Mouse (Mus musculus): ENCODE results near the gene Igll1.
"Not testable (repeated sequence)": the region's sequence is repeated elsewhere in the genome, so short reads cannot be mapped to it uniquely, and the experiment has no call there.

The Igll1 gene

DNA sequence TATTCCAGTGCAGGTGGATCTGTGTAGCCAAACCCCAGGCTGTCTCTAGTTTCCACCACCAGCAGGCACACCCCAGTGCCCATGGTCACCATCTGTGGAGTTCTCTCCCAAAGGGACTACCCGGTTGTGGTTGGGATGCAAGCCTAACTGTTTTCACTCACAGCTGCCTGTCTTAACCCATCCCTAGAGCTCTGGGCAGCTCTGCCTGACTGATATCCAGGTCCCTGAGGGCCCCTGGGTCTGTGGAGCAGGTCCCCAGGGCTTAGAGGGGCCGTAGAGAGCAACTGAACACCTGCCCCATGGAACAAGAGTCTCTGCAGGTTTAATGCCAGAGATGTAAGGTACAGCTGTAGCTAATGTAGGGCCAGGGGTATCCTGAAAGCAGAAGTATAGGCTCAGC, at the start of gene Igll1:
Gene Igll1, minus strand, starts transcription at position 8 of the 400 bp plus-strand sequence.
- DNase-seq, result no peak

DNA sequence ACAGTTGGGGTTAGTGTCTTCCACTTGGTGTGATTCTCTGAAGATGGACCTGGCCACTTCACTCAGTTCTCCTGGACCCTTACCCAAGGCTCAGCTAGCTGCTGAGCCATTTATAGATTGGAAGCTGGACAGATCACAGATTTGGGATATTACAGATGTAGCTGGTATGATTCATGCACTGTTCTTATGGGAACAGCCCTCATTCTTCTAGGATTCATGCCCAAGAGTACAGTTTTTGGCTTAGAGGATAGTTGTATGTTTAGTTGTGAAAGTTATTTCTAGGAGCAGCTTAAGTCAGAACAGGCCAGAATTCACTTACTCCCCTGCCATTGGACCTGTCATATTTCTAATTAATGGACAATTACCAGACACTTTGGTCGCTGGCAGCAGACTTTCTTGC, 49.7 kb upstream of the Igll1 start:
- no peak for DNase-seq

DNA sequence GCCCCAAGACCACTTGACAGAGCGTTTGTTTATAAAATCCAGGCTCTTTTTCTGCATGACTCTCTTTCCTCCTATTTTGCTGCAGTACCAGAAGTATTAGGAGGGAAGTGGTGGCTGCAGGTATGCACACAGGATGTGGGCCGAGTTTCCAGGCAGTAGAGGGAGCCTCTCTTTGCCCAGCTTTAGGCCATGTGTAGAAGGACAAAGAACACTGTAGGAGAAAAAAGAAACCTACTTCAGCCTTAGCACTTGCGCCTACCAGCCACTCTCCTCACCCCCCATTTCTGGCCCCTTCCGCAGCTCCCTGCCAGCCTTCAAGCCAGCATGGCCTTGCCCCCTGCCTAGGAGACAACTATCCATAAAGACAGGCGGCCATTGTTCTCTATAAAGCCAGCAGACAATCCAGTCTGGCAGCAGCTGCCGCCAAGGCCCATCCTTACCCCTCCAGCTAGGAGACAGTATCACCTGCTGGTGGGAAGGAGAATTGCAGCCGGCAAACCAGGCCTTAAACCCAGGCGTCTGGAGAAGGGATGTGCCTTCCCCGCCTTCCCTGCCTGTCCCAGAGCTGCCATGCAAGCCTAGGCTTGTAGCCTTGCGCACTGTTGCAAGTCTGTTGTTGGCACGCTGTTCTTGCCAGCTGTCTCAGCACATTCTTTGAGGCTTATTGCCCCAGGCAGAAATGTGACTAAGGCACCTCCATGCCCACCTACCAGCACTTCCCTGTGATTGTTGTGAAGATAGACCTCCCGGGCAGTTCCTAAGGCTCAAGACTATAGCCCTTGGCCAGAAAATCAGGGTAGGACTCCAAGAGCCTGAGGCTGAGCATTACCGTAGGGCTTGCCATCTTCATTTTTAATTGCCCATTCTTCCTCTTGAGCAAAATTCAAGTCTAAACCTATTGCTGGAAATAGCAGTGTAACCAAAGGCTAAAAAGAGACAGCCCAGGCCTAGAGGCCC, 48.1 kb upstream of the Igll1 start:
- peak; percentile 66 for DNase-seq

DNA sequence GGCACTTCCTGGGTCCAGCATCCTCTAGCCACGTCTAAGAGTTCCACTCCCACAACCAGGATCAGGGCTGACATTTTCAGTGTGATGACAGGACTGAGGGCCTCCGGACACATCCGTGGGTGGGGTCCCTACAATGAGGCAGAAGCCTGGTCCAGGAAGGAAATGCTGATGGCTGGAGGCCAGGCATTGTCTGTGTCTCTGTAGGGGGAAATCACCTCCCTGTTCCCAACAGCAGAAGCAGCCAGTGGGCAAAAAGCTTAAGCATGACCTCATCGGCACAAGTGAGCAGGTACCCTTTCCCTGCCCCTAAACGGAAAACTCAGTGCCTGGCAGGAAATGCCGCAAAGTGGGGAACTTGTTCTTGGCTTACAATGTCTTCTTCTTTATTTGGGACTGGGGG, 44.0 kb upstream of the Igll1 start:
- DNase-seq, result no peak

DNA sequence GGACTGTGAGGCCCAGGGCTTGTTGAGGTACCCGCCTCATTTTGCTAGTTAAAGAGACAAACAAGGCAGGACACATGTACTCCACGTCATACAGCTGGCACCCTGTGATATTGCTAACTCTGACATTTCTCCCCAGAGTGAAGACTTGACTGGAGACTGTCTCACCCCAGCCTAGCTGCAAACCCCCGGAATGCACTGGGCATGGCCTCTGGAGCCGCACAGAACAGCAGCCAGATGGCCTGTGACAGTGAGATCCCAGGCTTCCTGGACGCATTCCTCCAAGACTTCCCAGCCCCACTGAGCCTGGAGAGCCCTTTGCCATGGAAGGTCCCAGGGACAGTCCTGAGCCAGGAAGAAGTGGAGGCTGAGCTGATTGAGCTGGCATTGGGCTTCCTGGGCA, 39.4 kb upstream of the Igll1 start:
- DNase-seq, result no peak

DNA sequence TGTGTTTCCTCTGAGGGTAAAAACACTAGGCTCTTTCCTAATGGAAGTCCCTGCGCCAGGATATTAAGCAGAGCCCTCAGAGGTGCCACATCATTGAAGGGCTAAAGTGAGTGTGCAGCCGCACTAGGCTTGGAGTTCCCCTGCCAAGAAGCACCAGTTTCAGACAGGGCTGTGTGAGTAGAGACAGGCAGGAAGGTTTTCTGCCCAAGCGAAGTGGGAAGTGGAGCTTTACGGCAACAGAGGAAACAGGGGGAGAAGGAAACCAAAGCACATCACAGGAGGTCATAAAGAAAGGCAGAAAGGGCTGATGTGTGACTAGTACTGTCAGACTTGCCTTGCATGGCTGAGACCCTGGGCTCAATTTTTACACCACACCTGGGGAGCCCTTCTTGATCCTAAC, 38.5 kb upstream of the Igll1 start:
- no peak for DNase-seq

DNA sequence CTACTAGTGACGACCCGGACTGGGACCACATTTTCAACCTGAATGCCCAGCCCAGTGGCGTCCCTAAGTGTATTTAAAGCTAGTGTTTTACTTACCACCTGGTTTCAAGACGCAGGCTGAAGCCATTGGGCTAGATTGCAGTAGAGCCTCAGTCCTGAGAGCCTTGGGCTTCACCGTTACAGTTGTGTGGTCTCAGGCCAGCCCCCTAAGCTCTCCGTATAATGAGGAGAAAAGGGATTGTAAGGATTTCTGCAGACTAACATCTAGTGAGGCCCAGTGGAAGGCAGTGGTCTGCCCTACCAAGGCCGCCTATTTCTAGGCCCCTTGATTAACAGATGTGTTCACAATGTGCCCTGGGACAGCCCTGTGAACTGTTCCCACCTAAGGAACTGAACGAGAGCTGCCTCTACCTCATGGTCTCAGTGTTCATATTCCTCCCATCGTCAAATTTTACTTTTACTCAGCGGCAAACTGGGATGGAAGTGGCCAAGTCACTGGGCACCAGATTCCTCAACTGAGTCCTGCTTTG, 33.3 kb upstream of the Igll1 start:
- DNase-seq, result no peak

DNA sequence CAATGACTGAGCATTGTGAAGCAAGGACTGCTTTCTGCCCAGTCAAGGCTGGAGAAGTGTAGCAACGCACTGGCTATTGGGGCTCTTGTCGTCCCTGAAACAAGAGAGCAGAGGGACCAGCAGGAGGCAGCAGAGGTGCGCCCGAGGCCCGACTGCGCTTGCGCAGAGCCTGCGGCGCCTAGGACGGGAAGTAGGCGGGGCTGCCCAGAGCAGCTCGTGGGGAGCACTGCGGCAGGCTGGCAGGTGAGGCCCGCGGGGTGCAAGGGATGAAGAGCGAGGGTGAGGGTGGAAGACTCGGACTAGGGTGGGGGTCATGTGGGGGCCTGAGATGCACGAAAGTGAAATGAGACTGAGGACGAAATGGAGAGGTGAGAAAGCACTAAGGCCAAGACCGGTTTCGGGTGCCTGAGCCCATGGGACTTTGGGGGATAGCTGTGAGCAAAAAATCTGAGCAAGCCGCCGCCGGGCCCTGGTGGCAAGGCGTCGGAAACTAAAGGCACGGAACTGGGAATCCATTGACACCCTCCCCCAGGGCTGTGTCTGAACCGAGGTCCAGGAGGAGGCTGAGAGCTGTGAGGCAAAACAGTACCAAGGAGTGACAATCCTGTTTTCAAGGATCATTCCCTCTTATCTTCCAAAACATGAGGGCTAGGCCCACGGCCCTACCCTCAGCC, 32.7 kb upstream of the Igll1 start, which contains the start of gene Ppm1f:
Gene Ppm1f, plus strand, starts transcription at position 88 of the 674 bp plus-strand sequence.
- DNase-seq, result peak; percentile 97

DNA sequence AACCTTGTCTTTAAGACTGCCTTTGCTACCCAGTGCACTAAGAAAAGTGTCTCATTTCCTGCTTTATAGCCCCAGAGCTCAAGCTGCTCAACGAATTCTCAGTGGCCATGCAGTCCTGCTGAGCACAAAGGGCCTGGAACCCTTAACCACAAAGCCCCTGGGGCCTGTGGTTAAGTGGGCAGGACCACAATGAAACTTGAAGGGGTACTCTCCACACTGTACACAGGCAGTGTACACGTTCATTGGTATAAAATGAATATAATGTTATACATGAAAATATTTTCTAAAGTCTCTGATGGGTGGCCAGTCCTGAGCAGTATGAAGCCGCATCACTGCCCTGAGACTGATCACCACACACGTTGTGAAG, 32.2 kb upstream of the Igll1 start:
- DNase-seq, result no peak

DNA sequence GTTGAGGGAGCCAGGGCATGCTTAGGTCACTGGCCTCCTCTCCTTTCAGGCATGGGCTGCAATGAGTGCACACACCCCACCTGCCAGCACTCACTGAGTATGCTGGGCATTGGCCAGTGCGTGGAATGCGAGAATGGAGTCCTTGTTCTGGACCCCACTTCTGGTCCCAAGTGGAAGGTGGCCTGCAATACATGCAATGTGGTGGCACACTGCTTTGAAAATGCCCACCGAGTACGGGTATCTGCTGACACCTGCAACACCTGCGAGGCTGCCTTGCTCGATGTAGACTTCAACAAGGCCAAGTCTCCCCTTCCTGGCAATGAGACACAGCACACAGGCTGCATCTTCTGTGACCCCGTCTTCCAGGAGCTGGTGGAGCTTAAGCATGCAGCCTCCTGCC, 28.6 kb upstream of the Igll1 start:
- no peak for DNase-seq

DNA sequence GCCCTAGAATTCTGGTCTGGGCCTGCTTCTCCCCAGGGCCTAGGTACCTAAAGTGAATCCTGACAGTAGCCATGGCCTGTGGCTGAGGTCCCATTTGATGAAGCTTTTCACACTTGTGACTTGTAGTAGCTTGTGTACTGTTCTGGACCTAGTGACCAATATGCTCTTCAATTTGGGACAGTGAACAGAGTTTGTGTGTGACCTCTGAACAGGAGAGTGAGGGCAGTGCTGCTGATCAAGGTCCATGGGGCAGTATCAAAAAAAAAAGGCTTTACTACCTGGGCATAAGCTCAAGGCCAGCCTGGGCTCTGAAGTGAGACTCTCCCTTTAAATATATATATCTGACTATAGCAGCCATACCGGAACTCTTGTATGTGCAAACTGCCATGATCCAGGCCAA, 24.6 kb upstream of the Igll1 start:
- DNase-seq, result no peak

DNA sequence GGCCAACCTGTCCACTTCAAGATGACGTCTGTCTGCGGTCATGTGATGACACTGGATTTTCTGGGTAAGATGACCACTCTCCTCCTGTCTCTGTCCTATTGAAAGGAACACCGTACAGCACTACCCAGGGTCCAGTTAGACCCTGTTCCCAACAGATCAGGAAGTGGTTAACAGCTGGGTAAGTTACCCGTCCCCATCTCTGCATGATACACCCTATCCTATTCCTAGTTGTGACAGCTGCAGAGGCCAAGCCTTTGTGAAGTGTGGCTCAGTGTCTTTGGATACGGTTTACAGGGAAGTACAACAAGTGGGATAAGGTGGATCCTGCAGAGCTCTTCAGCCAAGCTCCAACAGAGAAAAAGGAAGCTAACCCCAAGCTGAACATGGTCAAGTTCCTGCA, 15.2 kb upstream of the Igll1 start:
- no peak for DNase-seq

DNA sequence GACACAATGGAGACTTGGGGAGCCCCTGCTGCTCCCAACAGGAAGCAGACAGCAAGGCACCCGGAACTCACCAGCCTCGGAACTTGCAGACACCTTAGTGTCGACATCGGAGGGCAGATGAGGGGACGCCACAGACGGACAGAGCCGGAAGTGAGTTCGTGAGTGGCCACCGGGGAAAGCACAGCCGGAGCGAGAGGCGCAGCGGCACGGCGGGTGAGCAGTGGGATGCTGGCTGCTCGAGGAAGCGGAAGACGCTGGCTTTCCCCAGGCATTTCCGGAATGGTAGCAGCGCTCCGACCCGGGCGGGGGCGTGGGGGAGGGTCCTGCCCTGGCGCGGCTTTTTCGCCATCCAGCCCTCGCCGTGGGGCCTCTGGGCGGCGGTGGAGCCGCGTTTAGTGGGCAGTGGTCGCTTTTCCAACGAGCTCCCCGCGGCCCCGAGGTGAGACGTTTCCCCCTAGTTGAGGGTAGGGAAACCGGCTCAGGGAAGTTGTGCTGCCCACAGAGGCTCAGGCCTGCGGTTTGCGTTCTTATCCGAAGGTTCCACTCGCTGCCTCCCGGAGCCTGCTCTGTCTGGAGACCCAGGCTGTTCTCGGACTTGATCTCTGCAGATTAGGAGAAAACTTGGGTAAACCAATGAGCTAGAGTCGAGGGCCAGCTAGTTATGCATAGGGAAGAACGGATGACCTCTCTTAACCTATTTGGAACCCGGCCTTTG, 7.0 kb upstream of the Igll1 start, which contains the start of the genes Top3b and Vpreb1:
Gene Top3b, plus strand, starts transcription at position 120 of the 715 bp plus-strand sequence.
Gene Vpreb1, minus strand, starts transcription at position 227 of the 715 bp plus-strand sequence.
- DNase-seq, result peak; percentile 87

DNA sequence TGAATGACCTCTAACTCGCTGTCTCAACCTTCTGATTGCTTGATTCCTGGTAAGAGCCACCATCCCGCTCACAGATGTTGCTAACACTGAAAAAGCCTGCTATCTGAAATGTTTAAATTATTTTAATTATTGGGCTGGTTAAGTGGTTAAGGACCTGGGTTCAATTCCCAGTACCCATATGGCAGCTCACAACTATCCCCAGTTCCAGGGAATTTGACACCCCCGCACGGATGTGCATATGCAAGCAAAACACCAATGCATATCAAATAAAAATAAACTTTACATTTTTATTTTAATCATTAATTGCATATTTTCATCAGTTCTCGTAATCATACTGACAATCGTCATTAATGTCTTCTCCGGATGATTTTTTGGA, 6.4 kb upstream of the Igll1 start:
- no peak for DNase-seq

DNA sequence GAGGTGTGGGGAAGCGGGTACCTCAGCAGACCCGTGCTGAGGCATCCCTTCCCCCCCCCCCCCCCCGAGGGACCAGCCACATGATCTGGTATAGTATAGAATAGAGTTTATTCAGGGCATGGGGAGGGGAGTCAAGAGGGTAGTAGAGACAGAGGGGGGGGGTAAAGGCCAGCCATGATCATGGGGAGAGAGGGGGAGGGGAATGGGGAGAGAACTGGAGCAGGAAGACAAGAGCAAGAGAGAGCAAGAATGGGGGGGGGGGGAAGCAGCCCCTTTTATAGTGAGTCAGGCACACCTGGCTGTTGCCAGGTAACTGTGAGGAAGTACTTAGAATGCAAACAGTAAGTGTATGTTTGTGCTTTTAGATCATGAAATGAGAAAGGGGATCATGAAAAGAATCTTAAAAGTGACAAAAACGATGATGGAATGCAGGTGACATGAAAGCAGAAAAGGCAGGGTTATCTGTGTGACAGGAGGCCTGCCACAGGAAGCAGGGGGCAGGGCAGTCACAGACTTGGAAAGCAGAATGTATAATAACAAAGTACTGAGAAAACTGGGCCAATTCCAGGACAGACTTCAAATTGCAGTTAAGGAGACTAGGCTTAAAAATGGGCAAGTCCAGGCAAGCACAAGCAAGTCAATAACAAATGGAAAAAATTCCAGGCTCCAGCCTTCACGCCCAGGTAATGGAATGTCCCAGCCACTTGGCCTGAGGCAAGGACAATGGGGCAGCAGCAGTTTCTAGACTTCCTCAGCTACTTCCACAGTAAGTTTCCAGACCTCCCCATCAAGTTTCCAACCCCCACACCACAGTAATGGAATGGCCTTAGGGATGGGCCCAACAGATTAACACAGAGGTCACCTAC, 2.1 kb upstream of the Igll1 start:
- DNase-seq, result no peak

DNA sequence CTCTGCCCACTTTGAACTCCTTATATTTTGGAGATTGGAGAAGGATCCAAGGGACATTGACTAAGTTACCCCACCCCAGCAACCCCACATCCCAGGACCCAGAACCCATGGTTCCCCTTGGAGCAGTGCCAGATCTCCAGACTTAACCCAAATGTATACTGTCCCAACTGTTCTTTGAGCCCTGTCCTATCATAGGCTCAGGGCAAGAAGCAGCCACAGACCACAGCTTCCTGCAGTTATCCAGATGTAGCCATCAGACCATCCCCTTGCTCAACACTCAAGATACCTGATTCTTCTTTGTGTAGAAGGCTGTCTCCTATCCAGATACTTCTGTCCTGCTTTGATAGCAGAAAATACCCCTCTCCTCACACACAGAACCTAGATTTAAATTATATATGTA, 1.4 kb upstream of the Igll1 start:
- no peak for DNase-seq

DNA sequence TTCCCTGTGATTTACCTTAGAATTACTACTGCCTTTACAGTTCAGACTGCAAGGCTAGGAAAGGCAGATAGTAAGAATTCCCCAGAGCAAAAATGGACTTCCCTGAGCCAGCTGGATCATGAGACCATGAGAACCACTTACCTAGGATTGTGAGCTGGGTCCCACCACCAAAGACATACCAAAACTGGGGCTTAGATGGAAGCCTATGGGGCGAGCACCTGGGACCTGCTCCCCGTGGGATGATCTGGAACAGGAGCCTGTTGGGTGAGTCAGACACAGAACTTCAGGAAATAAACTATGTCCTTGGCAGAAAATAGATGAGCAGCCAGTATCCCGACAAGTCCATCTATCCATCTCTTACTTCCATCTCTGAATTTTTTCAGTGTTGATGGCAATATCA, 1.5 kb downstream of the Igll1 start:
- no peak for DNase-seq

DNA sequence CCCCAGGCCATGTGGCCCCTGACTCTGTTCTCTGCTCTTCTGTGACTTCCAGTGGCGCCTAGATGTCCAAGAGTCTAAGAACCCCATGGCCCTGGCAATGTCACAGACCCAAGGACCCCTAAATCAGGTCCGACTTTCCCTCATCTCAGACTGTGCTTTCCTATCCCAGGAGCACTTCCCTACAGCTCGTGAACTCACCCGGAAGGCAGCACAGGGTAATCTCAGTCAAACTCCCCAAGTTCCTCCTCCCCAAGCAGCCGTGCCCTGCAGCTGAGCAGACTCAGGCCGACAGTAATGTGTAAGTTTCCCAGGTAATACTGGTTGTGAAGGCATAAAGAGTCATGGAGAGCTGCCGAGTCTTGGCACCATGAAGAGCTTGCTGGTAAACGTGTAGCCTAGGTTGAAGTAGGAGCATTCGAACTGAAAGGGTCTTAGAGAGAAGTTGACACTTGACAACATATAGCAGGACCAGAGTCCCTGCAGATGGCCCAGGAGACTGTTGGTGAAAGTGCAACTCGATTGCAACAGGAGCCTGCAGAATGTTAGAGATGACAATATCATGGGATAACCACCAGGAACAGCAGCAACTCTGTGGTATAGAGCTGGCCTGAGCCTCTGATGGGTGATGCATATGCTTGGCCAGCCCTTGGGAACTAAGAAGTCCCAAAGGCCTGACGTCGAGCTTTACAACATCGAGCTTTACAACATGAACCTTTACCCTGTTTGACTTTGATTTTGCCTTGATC, 6.9 kb downstream of the Igll1 start:
- no peak for DNase-seq

DNA sequence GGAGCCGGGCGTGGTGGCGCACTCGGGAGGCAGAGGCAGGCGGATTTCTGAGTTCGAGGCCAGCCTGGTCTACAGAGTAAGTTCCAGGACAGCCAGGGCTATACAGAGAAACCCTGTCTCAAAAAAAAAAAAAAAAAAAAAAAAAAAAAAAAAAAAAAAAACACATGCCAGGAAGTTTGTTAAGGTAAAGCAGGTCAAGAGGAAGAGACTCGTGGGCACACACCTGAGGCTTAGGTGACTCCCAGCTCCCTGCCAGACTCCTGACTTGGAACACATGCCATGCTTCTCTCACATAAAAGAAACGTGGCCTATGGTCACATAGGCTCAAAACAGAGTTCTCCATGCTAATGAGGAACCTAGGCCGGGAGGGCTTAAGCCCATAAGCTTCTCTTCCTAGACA, 7.7 kb downstream of the Igll1 start:
- DNase-seq, result not testable (repeated sequence)

DNA sequence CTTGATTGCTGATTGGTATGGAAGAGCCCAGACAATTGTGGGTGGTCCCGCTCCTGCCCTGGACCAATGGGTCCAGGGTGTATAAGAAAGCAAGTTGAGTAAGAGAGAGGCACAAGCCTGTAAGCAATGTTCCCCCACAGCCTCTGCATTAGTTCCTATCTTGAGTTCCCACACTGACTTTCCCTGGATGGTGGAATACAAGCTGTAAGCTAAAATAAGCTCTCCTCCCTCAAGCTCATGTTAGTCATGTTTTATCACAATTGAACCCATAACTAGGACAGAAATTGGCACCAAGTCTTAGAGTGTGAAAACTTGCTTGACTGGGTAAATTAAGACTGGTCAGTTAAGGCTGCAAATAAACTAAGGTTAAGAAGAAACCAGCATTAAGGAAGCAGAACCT, 8.2 kb downstream of the Igll1 start:
- no peak for DNase-seq

DNA sequence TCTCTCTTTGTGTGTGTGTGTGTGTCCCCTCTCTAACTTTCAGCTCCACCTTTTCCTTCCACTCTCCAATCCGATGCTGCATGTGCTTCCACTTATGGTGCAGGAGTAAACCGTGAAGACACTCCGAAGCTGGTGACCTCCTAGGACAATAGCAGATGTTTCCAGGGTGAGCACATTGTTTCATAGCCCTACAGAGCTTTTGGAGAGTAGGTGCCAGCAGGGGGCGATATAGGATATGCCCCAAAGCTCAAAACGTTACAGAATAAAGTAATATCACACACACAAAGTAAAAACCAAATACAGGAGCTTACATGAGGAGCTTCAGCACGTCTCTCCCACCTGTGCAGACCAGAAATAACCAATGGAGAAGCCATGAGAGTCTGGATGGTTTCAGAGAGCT, 8.9 kb downstream of the Igll1 start:
- no peak for DNase-seq

Data from cerebellum, adult 8-10 months (tissue).